Mouse (Mus musculus) CD4-positive, CD25-positive, alpha-beta regulatory T cell, adult 4 months (primary cell): ENCODE measurements around the gene Cdh1. TPM values are rescaled to one million over a fixed set of nuclear protein-coding genes. Genes with fewer than 3 reads are reported as not detected.
A peak's percentile ranks its signal among the peaks of the same experiment; 100 is the strongest.

Experiments
- ATAC-seq: one replicate; pipeline ENCODE4 v1.8.0; 2017
- polyA plus RNA-seq, 2 experiments: library from polyadenylated mRNA; unstranded; fragments of 100-300 nt; shearing (Covaris generic); gene quantifications; one replicate each; pipeline ENCODE4 v1.2.1; 2017

Gene Cdh1
- polyA plus RNA-seq, 2 experiments from 2014 or later: 0.56 to 0.81 TPM

- no peak for ATAC-seq
Measured at GRCm38 (mm10) chr8:106623954-106624353, 20.8 kb downstream of the Cdh1 start.

GRCm38 (mm10) chr8:106624743-106625142, 21.6 kb downstream of the Cdh1 start:
- no peak for ATAC-seq

GRCm38 (mm10) chr8:106626096-106626865, 23.1 kb downstream of the Cdh1 start:
- no peak for ATAC-seq

DNA sequence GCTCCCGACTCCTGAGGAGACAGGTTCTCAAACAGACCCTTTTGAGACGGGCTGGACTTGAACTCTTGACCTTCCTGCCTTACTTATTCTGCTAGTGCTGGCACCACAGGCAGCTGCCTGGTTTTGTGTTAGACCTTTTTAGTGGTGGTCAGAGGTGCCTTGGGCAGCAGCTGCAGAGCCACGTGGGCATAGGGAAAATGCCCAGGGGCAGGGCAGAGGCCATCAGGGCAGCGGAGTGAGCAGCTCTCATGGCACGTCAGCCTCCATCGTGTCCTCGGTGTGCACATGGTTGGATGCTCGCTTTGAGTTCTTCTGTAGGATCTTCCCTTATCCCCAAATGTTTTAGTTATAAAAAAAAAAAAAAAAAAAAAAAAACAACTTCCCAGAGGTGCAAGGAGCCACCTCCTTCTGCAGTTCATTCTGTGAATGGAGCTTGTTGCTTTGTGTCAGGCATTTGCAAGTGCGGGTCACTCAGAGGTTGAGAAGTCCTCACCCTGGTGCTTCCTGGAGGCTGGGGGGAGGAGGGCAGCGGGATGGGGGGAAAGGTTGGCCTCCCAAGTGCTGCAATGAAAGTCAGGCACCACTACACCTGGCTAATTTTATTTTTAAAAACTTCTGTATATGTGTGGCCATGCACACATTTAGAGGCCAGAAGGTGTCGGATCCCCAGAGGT, 25.3 kb downstream of the Cdh1 start:
- no peak for ATAC-seq

DNA sequence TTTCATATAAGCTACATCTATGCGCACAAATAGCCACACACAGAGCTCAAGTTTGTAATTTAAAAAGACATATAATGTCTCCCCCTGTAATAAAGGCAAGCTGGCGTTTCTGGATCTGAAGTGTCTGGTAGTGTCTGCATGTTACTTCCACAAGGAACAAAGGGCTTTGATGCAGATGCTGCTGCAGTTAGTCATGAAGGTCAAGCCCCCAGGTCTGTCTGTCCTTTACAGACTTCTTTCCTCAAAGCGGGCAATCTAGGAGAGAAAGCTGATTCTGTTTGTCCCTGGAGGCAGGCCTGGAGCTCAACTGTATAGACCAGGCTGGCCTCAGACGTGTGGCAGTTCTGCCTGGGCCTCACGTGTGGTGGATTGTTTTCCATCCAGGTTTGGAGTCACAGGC, 26.3 kb downstream of the Cdh1 start:
- no peak for ATAC-seq

DNA sequence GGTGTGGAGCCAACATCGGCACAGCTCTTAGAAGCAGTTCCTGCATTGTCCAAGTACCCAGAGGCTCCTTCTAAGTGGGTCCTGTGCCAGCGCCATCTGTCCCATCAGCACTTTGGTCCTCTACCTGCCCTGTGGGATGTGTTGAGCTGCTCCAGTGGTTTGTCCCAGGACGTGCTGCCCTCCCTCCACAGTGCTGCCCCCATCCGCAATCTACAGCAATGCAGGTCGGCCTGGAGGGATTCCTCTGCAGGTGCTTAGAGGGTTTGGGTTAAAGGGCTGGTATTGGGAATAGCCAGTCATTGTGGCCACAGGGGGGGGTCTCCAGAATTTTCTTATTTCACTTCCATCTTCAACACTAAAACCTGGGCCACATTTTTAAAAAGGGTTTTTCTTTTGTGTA, 28.8 kb downstream of the Cdh1 start:
- ATAC-seq: no peak

- ATAC-seq: no peak
Measured at GRCm38 (mm10) chr8:106632650-106633049, 29.5 kb downstream of the Cdh1 start.

- ATAC-seq: peak; percentile 100
Measured at GRCm38 (mm10) chr8:106633361-106634158, 30.4 kb downstream of the Cdh1 start.

GRCm38 (mm10) chr8:106635284-106635683, 32.1 kb downstream of the Cdh1 start:
- no peak for ATAC-seq

DNA sequence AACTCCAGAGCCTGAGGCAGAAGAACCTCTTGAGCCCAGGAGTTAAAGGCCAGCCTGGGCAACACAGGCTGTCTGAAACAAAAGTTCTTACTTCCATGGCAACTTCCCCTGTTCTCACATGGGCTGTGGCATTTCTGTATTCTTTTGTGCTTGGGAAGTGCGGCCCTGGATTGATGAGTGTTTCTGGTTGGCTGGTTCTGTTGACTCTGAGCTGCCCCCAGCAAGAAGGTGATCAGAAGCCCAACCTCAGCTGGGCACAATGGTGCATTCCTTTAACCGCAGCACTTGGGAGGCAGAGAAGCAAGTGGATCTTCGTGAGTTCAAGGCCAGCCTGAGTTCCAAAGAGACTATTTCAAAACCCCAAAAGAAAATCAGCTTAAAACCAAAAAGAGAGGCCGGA, 34.3 kb downstream of the Cdh1 start:
- no peak for ATAC-seq

- no peak for ATAC-seq
Measured at GRCm38 (mm10) chr8:106638768-106639295, 35.7 kb downstream of the Cdh1 start.

DNA sequence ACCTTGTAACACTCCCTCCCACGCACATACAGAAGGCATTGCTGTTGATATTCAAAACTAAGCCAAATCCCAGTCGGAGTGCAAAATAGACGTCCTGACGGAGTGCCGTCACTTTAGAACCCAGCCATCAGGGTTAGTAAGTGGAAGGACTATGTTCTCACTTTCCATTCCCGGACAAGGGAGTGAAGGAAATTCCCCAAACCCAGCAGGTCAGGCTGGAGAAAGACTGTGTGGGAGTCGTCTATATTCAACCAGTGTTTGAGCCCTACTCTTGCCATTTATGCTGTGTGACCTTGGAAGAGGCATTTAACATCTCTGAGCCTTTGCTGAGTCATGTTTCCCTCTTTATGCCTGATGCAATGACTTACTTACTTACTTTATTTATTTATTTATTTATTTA, 37.1 kb downstream of the Cdh1 start:
- ATAC-seq: no peak

GRCm38 (mm10) chr8:106640921-106641320, 37.8 kb downstream of the Cdh1 start:
- no peak for ATAC-seq

- no peak for ATAC-seq
Measured at GRCm38 (mm10) chr8:106642172-106642571, 39.0 kb downstream of the Cdh1 start.

GRCm38 (mm10) chr8:106643100-106643499, 39.9 kb downstream of the Cdh1 start:
- peak; percentile 96 for ATAC-seq

DNA sequence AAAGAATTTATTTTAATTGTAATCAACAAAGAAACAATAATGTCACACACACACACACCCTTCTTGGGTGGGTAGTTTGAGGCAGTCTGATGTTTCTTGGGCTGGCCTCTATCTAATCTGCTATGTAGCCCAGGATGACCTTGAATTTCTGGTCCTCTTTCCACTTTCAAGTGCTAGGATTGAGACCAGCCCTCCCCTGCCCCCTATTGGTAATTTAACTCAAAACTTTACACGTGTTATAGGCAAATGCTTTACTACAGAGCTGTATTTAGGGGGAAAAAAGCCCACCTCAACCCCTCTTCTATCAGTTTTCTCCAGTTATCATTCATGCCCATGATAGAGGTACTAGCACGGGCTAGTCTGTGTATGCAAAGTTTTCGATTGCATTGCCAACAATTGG, 41.8 kb downstream of the Cdh1 start:
- no peak for ATAC-seq

GRCm38 (mm10) chr8:106646153-106646552, 43.0 kb downstream of the Cdh1 start:
- no peak for ATAC-seq

- no peak for ATAC-seq
Measured at GRCm38 (mm10) chr8:106646731-106647130, 43.6 kb downstream of the Cdh1 start.

DNA sequence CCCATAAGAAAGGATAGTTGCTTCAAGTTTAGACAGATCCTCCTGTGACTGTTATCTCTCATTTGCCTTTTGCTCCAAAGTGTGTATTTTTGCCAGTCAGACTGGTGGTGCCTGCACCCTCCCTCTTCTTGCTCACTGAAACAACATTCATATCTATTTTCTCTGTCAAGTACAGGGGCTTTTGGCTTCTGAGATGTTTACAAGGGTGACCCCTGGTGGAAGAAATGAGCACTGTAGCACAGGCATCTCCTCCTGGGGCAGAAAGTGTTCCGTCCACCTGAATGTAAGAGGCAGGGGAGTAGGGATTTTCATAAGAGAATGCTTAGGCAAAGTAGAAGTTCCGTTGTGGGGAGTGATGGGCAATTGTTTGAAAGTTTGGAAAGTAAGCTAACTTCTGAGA, 44.2 kb downstream of the Cdh1 start:
- peak; percentile 48 for ATAC-seq

DNA sequence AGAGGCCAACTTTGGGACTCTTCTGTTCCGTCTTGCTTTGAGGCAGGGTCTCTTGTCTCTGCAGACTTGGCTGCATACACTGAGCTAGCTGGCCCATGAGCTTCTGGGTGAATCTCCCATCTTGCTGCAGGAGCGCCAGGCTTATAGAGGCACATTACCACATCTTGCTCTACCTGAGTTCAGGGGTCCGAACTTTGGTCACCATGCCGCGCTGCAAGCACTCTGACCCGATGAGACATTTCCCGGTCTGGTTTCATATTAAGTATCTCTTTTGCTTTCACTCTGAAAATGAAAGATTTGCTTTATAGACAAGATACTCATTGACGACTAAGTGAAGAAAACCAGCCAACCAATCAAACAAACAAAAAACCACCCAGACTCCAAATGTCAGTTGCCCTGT, 45.3 kb downstream of the Cdh1 start:
- ATAC-seq: no peak

DNA sequence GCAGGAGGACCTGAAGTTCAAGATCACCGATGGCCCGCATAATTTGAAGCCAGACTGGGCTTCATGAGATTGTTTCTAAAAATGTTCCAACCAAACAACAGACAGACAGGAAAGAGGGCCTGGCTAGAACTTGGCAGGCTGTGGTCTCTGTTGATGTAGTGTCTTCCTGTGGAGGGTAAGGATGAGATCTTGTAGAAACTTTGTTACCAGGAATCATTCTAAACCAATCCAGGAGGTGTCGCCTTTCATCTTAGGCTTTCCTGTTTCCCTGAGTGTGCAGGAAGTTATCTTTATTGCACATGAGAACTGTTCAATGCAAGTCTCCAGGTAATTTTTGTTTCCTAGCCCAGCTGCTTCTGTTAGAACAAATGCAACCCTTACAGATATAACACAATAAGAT, 48.8 kb downstream of the Cdh1 start:
- no peak for ATAC-seq

DNA sequence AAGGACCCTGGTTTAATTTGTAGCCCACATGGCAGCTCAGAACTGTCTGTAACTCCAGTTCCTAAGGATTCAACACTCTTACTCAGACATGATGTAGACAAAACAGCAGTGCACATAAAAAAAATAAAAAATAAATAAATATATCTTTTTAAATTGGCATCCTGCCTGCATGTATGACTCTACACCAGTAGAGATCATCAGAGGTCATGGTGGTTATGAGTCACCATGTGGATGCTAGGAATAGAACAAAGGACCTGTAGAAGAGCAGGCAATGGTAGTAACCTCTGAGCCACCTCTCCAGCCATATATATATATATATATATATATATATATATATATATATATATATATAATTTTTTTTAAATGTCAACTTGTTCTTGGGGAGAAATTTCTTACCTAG, 52.9 kb downstream of the Cdh1 start:
- no peak for ATAC-seq

- no peak for ATAC-seq
Measured at GRCm38 (mm10) chr8:106672786-106673185, 69.6 kb downstream of the Cdh1 start.
